ENCODE assay signal across 8 mouse cellular contexts in genomic region chr16:37682309-37682975, GRCm38 (mm10). TPM values are rescaled to one million over a fixed set of nuclear protein-coding genes. Genes with fewer than 3 reads are reported as not detected.
DNase-seq lines count a peak whose midpoint lies in the region; ATAC-seq lines count a peak whose summit lies in the region.

No protein-coding gene starts in this region.

- H3K4me1 ChIP-seq in hindbrain, embryonic 11.5 days (replicated peaks; ENCODE audit: control insufficient read depth, insufficient read depth, low read length), result peaks cover 13% of the 10 kb centered on the region; the same call in 1 of the 2 replicates

- WGBS in hindbrain, embryonic 11.5 days, result 45% methylated on average over 7 of the region's 7 CpGs

- H3K4me2 ChIP-seq in hindbrain, embryonic 11.5 days (replicated peaks; ENCODE audit: low read depth, low read length), result no peak overlapping the region

- peak; percentile 51 for ATAC-seq in hindbrain, embryonic 11.5 days (ENCODE audit: low FRiP score)

- H3K27ac ChIP-seq in hindbrain, embryonic 11.5 days (ENCODE audit: low read depth, low read length), result peak overlapping the region; percentile 74

- no peaks in the 10 kb centered on the region for H3K27me3 ChIP-seq in hindbrain, embryonic 11.5 days (ENCODE audit: control insufficient read depth, insufficient read depth, low read length)

- no peaks in the 10 kb centered on the region for H3K9me3 ChIP-seq in hindbrain, embryonic 11.5 days (ENCODE audit: control insufficient read depth, low read length)

- no peak overlapping the region for H3K9ac ChIP-seq in hindbrain, embryonic 11.5 days (ENCODE audit: low read depth, low read length)

- H3K36me3 ChIP-seq in hindbrain, embryonic 11.5 days (ENCODE audit: control insufficient read depth, insufficient read depth, low read length), result no peaks in the 10 kb centered on the region

- DNase-seq in T-cell, adult 2 months (ENCODE audit: low spot score), result peak; percentile 47
- DNase-seq in cerebellum, postnatal 14 days, result peak; percentile 95 to 98
- DNase-seq in frontal cortex, postnatal 14 days (ENCODE audit: low spot score in 2 of 2), result peak; percentile 74 to 91
- peak; percentile 90 for DNase-seq in hindbrain, embryonic 11.5 days (ENCODE audit: low spot score)
- peak; percentile 86 to 97 for DNase-seq in layer of hippocampus, postnatal 25 days (ENCODE audit: extremely low spot score in 1 of 2, low spot score in 1 of 2)
- DNase-seq in lung, postnatal 36 days, result peak; percentile 90
- DNase-seq in right cerebral cortex, adult 2 months (ENCODE audit: low spot score in 2 of 2), result peak; percentile 95
- peak; percentile 87 for DNase-seq in urinary bladder, postnatal 14 days (ENCODE audit: low spot score)

- no peak overlapping the region for H3K4me3 ChIP-seq in hindbrain, embryonic 11.5 days (ENCODE audit: low read depth, low read length)

RNA-seq across cellular contexts. Expression of gene Ndufb4, which starts 28.2 kb away (rescaled TPM):
- polyA plus RNA-seq in hindbrain, embryonic 11.5 days (2014; fragmentation: Nextera tagmentation; extraction: Ambion mirVana), result 54.0 and 60.0 TPM in 2 replicates
- total RNA-seq in layer of hippocampus, postnatal 25 days (2021), result 10 to 100 TPM; 77.3 to 82.8 TPM
